Mouse (Mus musculus): ENCODE measurements around the gene Mogs.

GRCm38 (mm10) chr6:83117165-83117438 lies 1.8 kb downstream of the Mogs start:
- TF ChIP-seq RAD21 (IDR thresholded peaks at IDR 0.05; ENCODE audit: low read depth, low read length) (no peak), CTCF (IDR thresholded peaks at IDR 0.05 in 2 of 3, conservative IDR thresholded peaks at IDR 0.05 in 1 of 3; ENCODE audit: control insufficient read depth in 1 of 3, insufficient read depth in 1 of 3, low read depth in 2 of 3, low read length in 3 of 3, poor library complexity in 1 of 3, severe bottlenecking in 1 of 3) (no peak)

All from MEL (cell line).